Mouse (Mus musculus): Measurements from ENCODE around the gene Lamtor5. TPM values are rescaled to one million over a fixed set of nuclear protein-coding genes. Genes with fewer than 3 reads are reported as not detected.
"Not testable (repeated sequence)": the region's sequence is repeated elsewhere in the genome, so short reads cannot be mapped to it uniquely, and the experiment has no call there.

Lamtor5 gene
- total RNA-seq, 2 experiments from 2014 or later = 74.0 to 74.6 TPM

GRCm38 (mm10) chr3:107261851-107262165, 16.9 kb upstream of the Lamtor5 start:
- intact Hi-C loops (cut with DNase I) = no loop called here
- DNase-seq = no peak

GRCm38 (mm10) chr3:107266814-107267345, 11.8 kb upstream of the Lamtor5 start:
- no peak for DNase-seq
- intact Hi-C loops (cut with DNase I) = no loop called here

- DNase-seq = no peak
- intact Hi-C loops (cut with DNase I) = loop anchor here (2.0 kb wide), 1 partner anchor 194 kb away; no protein-coding TSS in a partner anchor
Observed at GRCm38 (mm10) chr3:107272433-107272832, 6.2 kb upstream of the Lamtor5 start.

- peak; percentile 68 to 82 for DNase-seq
- intact Hi-C loops (cut with DNase I) = loop anchor here (1.0 to 2.0 kb wide), 4 partner anchors 41 to 193 kb away; no protein-coding TSS in a partner anchor
Observed at GRCm38 (mm10) chr3:107273820-107274219, 4.8 kb upstream of the Lamtor5 start.

DNA sequence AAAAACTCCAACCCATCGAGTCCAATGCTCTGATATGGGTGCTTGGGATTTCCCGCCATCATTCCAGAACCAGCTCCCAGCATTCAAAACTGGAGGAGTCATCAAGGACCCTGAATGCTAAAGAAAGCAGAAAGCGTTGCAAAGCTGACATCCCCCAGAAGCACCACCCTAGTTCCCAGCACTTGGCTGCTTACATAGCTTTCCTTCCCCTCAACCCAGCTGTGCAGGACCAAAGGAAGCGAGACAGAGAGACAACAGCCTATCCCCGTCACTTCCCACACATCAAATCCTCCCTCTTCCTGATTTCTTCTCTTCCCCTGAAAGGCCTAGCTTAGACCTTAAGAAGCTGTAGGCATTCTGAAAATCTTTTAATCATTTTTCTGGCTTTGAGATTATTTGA, 3.3 kb upstream of the Lamtor5 start:
- intact Hi-C loops (cut with DNase I) = loop anchor here (2.0 kb wide), 1 partner anchor 181 kb away; no protein-coding TSS in a partner anchor
- no peak for DNase-seq

GRCm38 (mm10) chr3:107275996-107276395, 2.7 kb upstream of the Lamtor5 start:
- intact Hi-C loops (cut with DNase I) = loop anchor here (2.0 kb wide), 1 partner anchor 181 kb away; no protein-coding TSS in a partner anchor
- DNase-seq = no peak

- intact Hi-C loops (cut with DNase I) = no loop called here
- no peak for DNase-seq
Observed at GRCm38 (mm10) chr3:107276626-107277025, 2.0 kb upstream of the Lamtor5 start.

DNA sequence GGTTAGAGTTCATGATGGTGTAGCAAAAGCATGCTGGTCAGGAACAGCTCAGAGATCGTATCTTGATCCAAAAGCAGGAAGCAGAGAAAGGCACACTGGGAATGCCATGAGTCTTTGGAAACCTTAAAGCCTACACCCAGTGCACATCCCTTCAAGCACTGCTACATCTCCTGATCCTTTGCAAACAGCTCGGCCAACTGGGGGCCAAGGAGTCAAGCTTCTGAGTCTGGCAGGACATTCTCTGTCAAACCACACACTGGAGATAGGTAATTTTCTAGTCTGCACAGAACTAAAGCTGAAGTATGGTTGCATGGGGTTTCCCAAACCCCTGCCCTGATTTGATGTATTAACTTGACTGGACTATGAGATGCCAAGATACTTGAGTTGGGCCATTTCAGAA, 7.5 kb downstream of the Lamtor5 start:
- intact Hi-C loops (cut with DNase I) = no loop called here
- DNase-seq = no peak

DNA sequence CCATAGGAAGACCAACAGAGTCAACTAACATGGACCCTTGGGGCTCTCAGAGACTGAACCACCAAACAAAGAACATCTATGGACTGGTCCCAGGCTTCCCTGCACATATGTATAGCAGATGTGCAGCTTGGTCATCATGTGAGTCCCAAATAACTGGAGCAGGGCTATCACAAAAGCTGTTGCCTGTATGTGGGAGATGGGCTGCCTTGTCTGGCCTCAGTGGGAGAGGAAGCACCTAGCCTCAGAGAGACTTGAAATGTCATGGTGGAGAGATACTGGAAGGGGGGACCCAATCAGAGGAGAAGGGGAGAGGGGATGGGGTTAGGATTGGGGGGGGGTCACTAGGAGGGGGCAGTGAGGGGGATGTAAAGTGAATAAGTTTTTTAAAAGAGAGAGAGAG, 8.7 kb downstream of the Lamtor5 start:
- DNase-seq = no peak
- intact Hi-C loops (cut with DNase I) = no loop called here

DNA sequence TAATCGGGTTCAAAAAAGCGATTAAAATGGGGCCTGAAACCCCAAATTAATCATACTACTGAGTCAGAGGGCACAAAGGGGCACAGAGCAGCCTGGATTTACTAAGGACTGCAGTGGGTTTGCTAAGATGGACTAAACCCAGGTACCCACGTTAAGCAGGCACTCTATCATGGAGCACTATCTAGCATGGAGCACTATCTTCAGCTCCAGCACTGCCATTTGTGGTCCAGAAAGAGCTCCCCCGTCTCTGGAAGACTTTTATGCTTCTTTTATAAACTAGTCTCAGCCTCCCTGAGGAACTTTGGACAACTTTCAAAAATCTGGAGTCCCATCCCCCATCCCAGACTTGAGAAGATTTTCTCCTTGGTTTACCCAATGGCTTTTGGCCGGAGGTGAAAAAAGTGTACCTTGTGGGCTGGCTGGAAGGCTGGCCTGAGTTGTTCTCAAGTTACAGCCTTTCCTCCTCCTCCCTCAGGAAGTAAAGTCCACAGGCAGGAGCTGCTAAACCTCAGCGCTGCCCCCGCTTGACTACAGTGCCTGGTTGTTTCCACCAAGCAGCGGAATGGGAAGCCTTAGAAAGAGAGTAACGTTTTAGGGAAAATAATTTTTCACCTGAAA, 12.2 kb downstream of the Lamtor5 start, which contains the start of gene Slc16a4:
Gene Slc16a4, plus strand, starts transcription at position 467 of the 618 bp plus-strand sequence.
- intact Hi-C loops (cut with DNase I) = no loop called here
- peak; percentile 23 to 33 for DNase-seq

- no peak for DNase-seq
- intact Hi-C loops (cut with DNase I) = no loop called here
Observed at GRCm38 (mm10) chr3:107295672-107296360, 17.2 kb downstream of the Lamtor5 start.

GRCm38 (mm10) chr3:107296917-107297316, 18.3 kb downstream of the Lamtor5 start:
- intact Hi-C loops (cut with DNase I); DNase-seq: not testable (repeated sequence)

GRCm38 (mm10) chr3:107317338-107317737, 38.7 kb downstream of the Lamtor5 start:
- intact Hi-C loops (cut with DNase I) = no loop called here
- no peak for DNase-seq

- intact Hi-C loops (cut with DNase I) = no loop called here
- no peak for DNase-seq
Observed at GRCm38 (mm10) chr3:107321141-107321540, 42.5 kb downstream of the Lamtor5 start.

DNA sequence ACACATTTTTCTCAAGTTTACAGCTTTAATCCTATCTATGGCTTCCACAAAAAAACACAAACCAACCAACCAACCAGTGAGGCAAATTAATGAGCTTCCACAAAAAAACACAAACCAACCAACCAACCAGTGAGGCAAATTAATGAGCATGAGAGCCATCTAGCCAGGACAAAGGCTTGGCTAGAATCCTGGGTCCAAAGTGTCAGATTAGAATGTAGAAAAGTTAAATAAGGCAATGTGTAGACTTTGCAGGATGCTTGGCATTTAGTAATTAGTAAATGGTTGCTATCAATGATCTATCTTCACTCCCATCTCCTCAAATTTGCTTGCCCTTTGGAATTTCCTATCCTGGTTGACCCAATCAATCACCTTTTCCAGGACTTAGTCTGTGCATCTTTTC, 43.1 kb downstream of the Lamtor5 start:
- intact Hi-C loops (cut with DNase I) = no loop called here
- DNase-seq = no peak

DNA sequence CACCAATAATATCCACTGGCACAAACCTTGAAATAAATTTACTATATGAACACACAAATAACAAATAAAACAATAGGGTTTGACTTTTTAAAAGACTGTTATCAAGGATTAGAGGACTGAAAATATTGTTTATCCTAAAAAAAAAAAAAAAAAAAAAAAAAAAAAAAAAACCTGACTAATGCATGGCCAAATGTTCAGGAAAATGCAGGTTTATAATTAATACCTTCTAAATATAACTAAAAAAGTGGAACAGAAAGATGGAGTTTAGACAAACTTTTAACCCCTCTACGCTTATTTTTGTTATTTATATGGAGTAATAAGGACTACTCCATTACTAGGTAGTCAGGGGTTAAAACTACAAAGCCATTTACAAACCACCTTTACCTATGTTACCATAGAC, 47.8 kb downstream of the Lamtor5 start:
- DNase-seq = no peak
- intact Hi-C loops (cut with DNase I) = no loop called here

GRCm38 (mm10) chr3:107330503-107331424, 52.1 kb downstream of the Lamtor5 start:
- DNase-seq = peak; percentile 20 to 24
- intact Hi-C loops (cut with DNase I) = no loop called here

DNA sequence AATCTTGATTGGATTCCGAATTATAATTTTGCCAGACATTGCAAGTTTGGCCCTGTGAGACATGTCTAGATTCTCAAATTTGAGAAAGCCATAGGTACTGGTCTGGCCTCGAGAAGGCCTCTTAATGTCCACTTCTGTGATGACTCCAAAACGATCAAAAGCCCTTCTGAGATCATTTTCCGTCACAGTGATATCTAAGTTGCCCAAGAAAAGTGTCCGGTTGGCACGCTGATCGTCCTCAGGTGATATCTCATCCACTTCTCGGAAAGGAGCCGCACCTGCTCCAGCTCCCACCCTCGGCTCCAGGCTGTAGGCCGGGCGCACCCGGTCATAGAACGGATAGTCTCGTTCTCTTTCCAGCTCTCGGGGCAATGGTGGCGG, 53.1 kb downstream of the Lamtor5 start:
- intact Hi-C loops (cut with DNase I) = loop anchor here (2.0 kb wide), 1 partner anchor 53 kb away; the partner anchor contains the start of gene Lamtor5
- no peak for DNase-seq

DNA sequence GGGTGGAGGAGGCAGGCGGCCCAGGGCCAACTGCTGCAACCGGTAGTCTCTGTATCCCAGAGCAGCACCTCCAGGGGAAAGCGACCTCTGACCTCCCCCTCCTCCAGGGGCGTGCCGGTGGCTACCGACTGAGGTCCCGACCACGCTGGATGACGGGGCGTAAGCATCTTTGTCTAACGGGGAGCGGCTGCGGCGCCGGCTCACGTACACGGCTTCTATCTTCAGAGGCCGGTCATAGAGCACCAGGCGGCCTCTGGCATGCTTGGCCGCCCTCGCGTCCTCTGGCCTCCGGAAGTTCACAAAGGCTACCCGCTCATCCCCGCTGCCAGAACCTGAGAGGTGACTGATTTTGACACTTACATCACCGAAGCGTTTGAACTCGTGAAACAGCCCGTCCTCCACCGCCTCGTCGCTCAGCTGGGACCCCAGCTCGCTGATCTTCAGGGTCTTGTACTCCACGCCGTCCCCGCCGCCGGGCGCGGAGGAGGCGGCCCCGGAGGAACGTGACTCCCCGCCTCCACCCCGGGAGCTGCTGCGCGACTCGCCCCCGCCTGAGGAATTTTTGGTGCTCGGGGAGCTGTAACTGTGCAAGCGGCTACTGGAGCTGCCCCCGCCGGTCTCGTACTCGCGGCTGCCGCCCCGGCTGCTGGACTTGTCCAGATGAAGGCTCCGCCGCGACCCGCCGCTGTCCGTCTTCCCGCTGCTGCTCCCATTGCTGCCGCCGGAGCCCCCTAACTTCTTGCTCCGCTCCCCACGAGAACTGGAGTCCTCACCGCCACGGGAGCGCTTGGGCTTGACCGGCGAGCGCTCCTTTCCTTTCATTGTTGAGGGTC, 53.7 kb downstream of the Lamtor5 start:
- DNase-seq = peak; percentile 71 to 73
- intact Hi-C loops (cut with DNase I) = loop anchor here (2.0 kb wide), 1 partner anchor 54 kb away; the partner anchor contains the start of gene Lamtor5

DNA sequence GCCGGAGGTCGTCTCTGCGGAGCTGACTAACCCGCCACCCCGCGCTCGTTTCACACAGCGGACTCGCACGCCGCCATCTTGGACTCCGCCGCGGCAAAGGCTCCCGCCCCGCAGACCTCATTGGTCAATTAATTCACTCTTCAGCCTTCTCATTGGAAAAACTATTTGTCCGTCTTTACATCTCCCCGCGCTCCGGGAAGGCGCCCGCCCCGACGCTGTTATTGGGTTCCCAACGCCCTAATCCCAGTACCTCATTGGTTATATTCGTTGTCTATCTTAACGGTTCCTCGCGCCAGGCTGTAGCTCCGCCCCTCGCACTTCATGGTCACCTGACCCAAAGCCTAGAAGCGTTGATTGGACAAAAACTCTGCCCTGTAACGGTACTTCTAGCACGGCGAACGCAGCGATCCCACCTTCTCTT, 54.3 kb downstream of the Lamtor5 start:
- intact Hi-C loops (cut with DNase I) = loop anchor here (2.0 kb wide), 1 partner anchor 54 kb away; the partner anchor contains the start of gene Lamtor5
- peak; percentile 97 to 98 for DNase-seq

Data from heart, postnatal 10 days (tissue).